Comparison of ENCODE assay signal across 29 mouse cellular contexts in genomic region chr11:4319212-4319955, GRCm38 (mm10).
DNase-seq lines count a peak whose midpoint lies in the region; ATAC-seq and TF ChIP-seq lines count a peak whose summit lies in the region.
"Had no signal": no experiment of that assay in that cellular context is flagged by ENCODE, and none has a peak within 500 bp of the region (broad histone marks: within the 10 kb centered on the region; RNA-seq: fewer than 3 reads in every experiment).

No protein-coding gene starts in this region.

- no peaks in the 10 kb centered on the region for H3K9me3 ChIP-seq in CH12.LX (replicated peaks; ENCODE audit: low read length)
- H3K9me3 ChIP-seq in hindbrain, embryonic 11.5 days (ENCODE audit: control insufficient read depth, low read length) = no peaks in the 10 kb centered on the region
- H3K9me3 ChIP-seq: embryonic facial prominence, embryonic 13.5 days; forebrain, embryonic 10.5 days; forebrain, embryonic 15.5 days; heart, embryonic 12.5 days; hindbrain, embryonic 15.5 days; intestine, embryonic 15.5 days; limb, embryonic 13.5 days; lung, embryonic 15.5 days; midbrain, embryonic 10.5 days; midbrain, embryonic 15.5 days; stomach, embryonic 15.5 days had no signal

- H3K4me1 ChIP-seq in CH12.LX (ENCODE audit: control insufficient read depth in 1 of 2, insufficient read depth in 2 of 2) = peaks cover 7 to 29% of the 10 kb centered on the region in 2 experiments
- no peaks in the 10 kb centered on the region for H3K4me1 ChIP-seq in hindbrain, embryonic 11.5 days (replicated peaks; ENCODE audit: control insufficient read depth, insufficient read depth, low read length)
- H3K4me1 ChIP-seq: embryonic facial prominence, embryonic 13.5 days; forebrain, embryonic 15.5 days; hindbrain, embryonic 15.5 days; intestine, embryonic 15.5 days; lung, embryonic 15.5 days; midbrain, embryonic 15.5 days; stomach, embryonic 15.5 days had no signal

- no peak for ATAC-seq in hindbrain, embryonic 11.5 days (ENCODE audit: low FRiP score)
- ATAC-seq: forebrain, embryonic 15.5 days; intestine, embryonic 15.5 days; midbrain, embryonic 15.5 days had no signal

- TF ChIP-seq POLR2A in CH12.LX (IDR thresholded peaks at IDR 0.05; ENCODE audit: low read depth, low read length) = no peak

- no peak overlapping the region for H3K27ac ChIP-seq in CH12.LX (ENCODE audit: insufficient read depth, low read depth)
- H3K27ac ChIP-seq in hindbrain, embryonic 11.5 days (ENCODE audit: low read depth, low read length) = no peak overlapping the region
- H3K27ac ChIP-seq: embryonic facial prominence, embryonic 13.5 days; forebrain, embryonic 10.5 days; forebrain, embryonic 15.5 days; heart, adult 2 months; hindbrain, embryonic 15.5 days; intestine, embryonic 15.5 days; kidney, postnatal 0 days; limb, embryonic 13.5 days; lung, embryonic 15.5 days; midbrain, embryonic 10.5 days; midbrain, embryonic 15.5 days; stomach, embryonic 15.5 days had no signal

- H3K27me3 ChIP-seq in CH12.LX (replicated peaks) = no peaks in the 10 kb centered on the region
- no peaks in the 10 kb centered on the region for H3K27me3 ChIP-seq in hindbrain, embryonic 11.5 days (ENCODE audit: control insufficient read depth, insufficient read depth, low read length)
- H3K27me3 ChIP-seq: forebrain, embryonic 15.5 days; hindbrain, embryonic 15.5 days; intestine, embryonic 15.5 days; limb, embryonic 13.5 days; midbrain, embryonic 15.5 days; stomach, embryonic 15.5 days had no signal

- 89% methylated on average over 14 of the region's 14 CpGs for WGBS in hindbrain, embryonic 11.5 days

- TF ChIP-seq EP300 in CH12.LX (IDR thresholded peaks at IDR 0.05; ENCODE audit: low read length) = peak; percentile 68

- dilution Hi-C loops in CH12.LX (cut with MboI; ENCODE audit: extremely low pct_ligation_motif_present, extremely low pct_unique_long_range_greater_than_20kb, low sequenced_read_pairs) = no loop called here

- no peak overlapping the region for H3K9ac ChIP-seq in CH12.LX (ENCODE audit: insufficient read depth, low read depth)
- no peak overlapping the region for H3K9ac ChIP-seq in hindbrain, embryonic 11.5 days (ENCODE audit: low read depth, low read length)
- H3K9ac ChIP-seq: embryonic facial prominence, embryonic 13.5 days; forebrain, embryonic 15.5 days; heart, embryonic 12.5 days; hindbrain, embryonic 15.5 days; intestine, embryonic 15.5 days; limb, embryonic 13.5 days; lung, embryonic 15.5 days; midbrain, embryonic 15.5 days; stomach, embryonic 15.5 days had no signal

- DNase-seq in right cerebral cortex, adult 2 months (ENCODE audit: low spot score in 2 of 2) = peak; percentile 21 to 27
- DNase-seq in right cerebral cortex, postnatal 4 days = no peak
- DNase-seq in CH12.LX (ENCODE audit: extremely low read depth) = no peak
- peak; percentile 86 for DNase-seq in induced T-regulatory cell, adult 2 months (ENCODE audit: low read depth)
- DNase-seq in telencephalon, adult 2 months (ENCODE audit: low read depth, low spot score) = peak; percentile 3
- no peak for DNase-seq in thymus, postnatal 14 days
- no peak for DNase-seq in hindbrain, embryonic 11.5 days (ENCODE audit: low spot score)
- no peak for DNase-seq in cerebellum, adult 11 months
- DNase-seq: adrenal gland, adult 8-10 months; cerebellum, adult 9-11 months; gastrocnemius, postnatal 25 days; heart, adult 2 months; kidney, adult 2 months; layer of hippocampus, adult 9-11 months; lung, postnatal 36 days; thymus, postnatal 36 days had no signal

- no peaks in the 10 kb centered on the region for H3K79me2 ChIP-seq in CH12.LX (replicated peaks; ENCODE audit: control insufficient read depth, extremely low read depth, insufficient read depth, poor library complexity, severe bottlenecking)

- no peak overlapping the region for H3K4me3 ChIP-seq in CH12.LX (replicated peaks in 1 of 3; ENCODE audit: low read depth in 2 of 3, low read length in 2 of 3, poor library complexity in 1 of 3)
- no peak overlapping the region for H3K4me3 ChIP-seq in hindbrain, embryonic 11.5 days (ENCODE audit: low read depth, low read length)
- H3K4me3 ChIP-seq: embryonic facial prominence, embryonic 13.5 days; forebrain, embryonic 10.5 days; forebrain, embryonic 15.5 days; heart, adult 2 months; heart, embryonic 12.5 days; hindbrain, embryonic 15.5 days; intestine, embryonic 15.5 days; limb, embryonic 13.5 days; lung, embryonic 15.5 days; midbrain, embryonic 10.5 days; midbrain, embryonic 15.5 days; stomach, embryonic 15.5 days had no signal

- no peak for TF ChIP-seq CTCF in CH12.LX (conservative IDR thresholded peaks at IDR 0.05 in 1 of 2, IDR thresholded peaks at IDR 0.05 in 1 of 2; ENCODE audit: low read depth in 2 of 2, low read length in 2 of 2)

- in situ Hi-C loops in CH12.LX (cut with MboI; ENCODE audit: low pct_ligation_motif_present, low pct_unique_long_range_greater_than_20kb, low sequenced_read_pairs) = loop anchor here (5.0 kb wide), 1 partner anchor 52 kb away; no protein-coding TSS in a partner anchor

- no peak overlapping the region for H3K4me2 ChIP-seq in CH12.LX (ENCODE audit: insufficient read depth, low read depth, poor library complexity, severe bottlenecking)
- H3K4me2 ChIP-seq in hindbrain, embryonic 11.5 days (replicated peaks; ENCODE audit: low read depth, low read length) = no peak overlapping the region
- H3K4me2 ChIP-seq: embryonic facial prominence, embryonic 13.5 days; forebrain, embryonic 15.5 days; heart, embryonic 12.5 days; hindbrain, embryonic 15.5 days; intestine, embryonic 15.5 days; limb, embryonic 13.5 days; liver, embryonic 11.5 days; lung, embryonic 15.5 days; midbrain, embryonic 15.5 days; stomach, embryonic 15.5 days had no signal

- TF ChIP-seq RAD21 in CH12.LX (IDR thresholded peaks at IDR 0.05; ENCODE audit: low read depth, low read length) = no peak; the same call in 1 of the 2 replicates

- no peaks in the 10 kb centered on the region for H3K36me3 ChIP-seq in CH12.LX (replicated peaks in 1 of 2; ENCODE audit: control insufficient read depth in 1 of 2, insufficient read depth in 1 of 2, low read length in 1 of 2)
- H3K36me3 ChIP-seq in hindbrain, embryonic 11.5 days (ENCODE audit: control insufficient read depth, insufficient read depth, low read length) = no peaks in the 10 kb centered on the region
- H3K36me3 ChIP-seq: embryonic facial prominence, embryonic 13.5 days; forebrain, embryonic 10.5 days; forebrain, embryonic 15.5 days; heart, embryonic 12.5 days; hindbrain, embryonic 15.5 days; intestine, embryonic 15.5 days; limb, embryonic 13.5 days; lung, embryonic 15.5 days; midbrain, embryonic 10.5 days; midbrain, embryonic 15.5 days; stomach, embryonic 15.5 days had no signal

TF ChIP-seq in CH12.LX, 34 proteins besides CTCF, POLR2A, EP300 and RAD21:
- TF ChIP-seq TCF12 (IDR thresholded peaks at IDR 0.05; ENCODE audit: low read depth, low read length) (no peak; the same call in 1 of the 2 replicates), JUN (IDR thresholded peaks at IDR 0.05; ENCODE audit: insufficient read depth, low read depth, low read length) (peak; percentile 66), MYC (IDR thresholded peaks at IDR 0.05; ENCODE audit: low read depth, low read length) (peak; percentile 67; the same call in 1 of the 2 replicates), MEF2A (IDR thresholded peaks at IDR 0.05; ENCODE audit: borderline replicate concordance, low read depth, low read length) (0 out of 2 replicates have a peak, but pooled peaks have one; percentile 18), MAX (IDR thresholded peaks at IDR 0.05; ENCODE audit: low read length) (peak; percentile 74), ETS1 (conservative IDR thresholded peaks at IDR 0.05; ENCODE audit: low read depth, low read length) (0 out of 2 replicates have a peak, but pooled peaks have one; percentile 30), ELF1 (IDR thresholded peaks at IDR 0.05; ENCODE audit: low read depth, low read length) (no peak), CHD2 (IDR thresholded peaks at IDR 0.05; ENCODE audit: low read length) (no peak), MXI1 (IDR thresholded peaks at IDR 0.05; ENCODE audit: low read depth, low read length) (peak; percentile 47; the same call in 1 of the 2 replicates), JUND (conservative IDR thresholded peaks at IDR 0.05; ENCODE audit: low read depth, low read length) (peak; percentile 81), SIN3A (IDR thresholded peaks at IDR 0.05; ENCODE audit: low read length) (no peak; the same call in 1 of the 2 replicates), IRF4 (IDR thresholded peaks at IDR 0.05; ENCODE audit: low read depth, low read length) (peak; percentile 78), ZC3H11A (IDR thresholded peaks at IDR 0.05; ENCODE audit: low read depth, low read length) (no peak)

Comparison
In these comparisons a context has a peak if more than half of its experiments do, and no peak if none do; other contexts are left out.
1. DNase-seq: peak in right cerebral cortex, adult 2 months (2 of 2), induced T-regulatory cell, adult 2 months (single experiment) and telencephalon, adult 2 months (single experiment); none in right cerebral cortex, postnatal 4 days (single experiment), CH12.LX (single experiment), thymus, postnatal 14 days (single experiment), hindbrain, embryonic 11.5 days (single experiment) and cerebellum, adult 11 months (single experiment).